Mouse (Mus musculus) neural tube, embryonic 13.5 days (tissue): ENCODE measurements around the gene Synpo2. TPM values are rescaled to one million over a fixed set of nuclear protein-coding genes. Genes with fewer than 3 reads are reported as not detected.

Experiments used
- ATAC-seq: fragments of 200-750 bp; cut with Nextera tagmentation; 2 replicates; pipeline ENCODE4 v1.8.0; 2017; ENCODE audit warnings: low read depth, mild to moderate bottlenecking, moderate TSS enrichment, moderate library complexity
- H3K27ac ChIP-seq: fragments of 300-500 bp; sonication (generic); replicated peaks from 2 replicates; pipeline ENCODE4 v1.5.1; 2015; ENCODE audit warnings: moderate library complexity, mild to moderate bottlenecking, inconsistent platforms
- H3K27me3 ChIP-seq: fragments of 300-500 bp; sonication (generic); 2 replicates; pipeline ENCODE4 v1.6.1; 2015; ENCODE audit warnings: mild to moderate bottlenecking, inconsistent platforms
- H3K36me3 ChIP-seq: fragments of 300-500 bp; sonication (generic); 2 replicates; pipeline ENCODE4 v1.6.1; 2015; ENCODE audit warnings: mild to moderate bottlenecking, inconsistent platforms
- H3K4me1 ChIP-seq: fragments of 300-500 bp; sonication (generic); replicated peaks from 2 replicates; pipeline ENCODE4 v1.6.1; 2015; ENCODE audit warnings: inconsistent platforms
- H3K4me2 ChIP-seq: fragments of 300-500 bp; sonication (generic); 2 replicates; pipeline ENCODE4 v1.6.1; 2015; ENCODE audit warnings: inconsistent platforms, mild to moderate bottlenecking, moderate library complexity
- H3K4me3 ChIP-seq: fragments of 300-500 bp; sonication (generic); 2 replicates; pipeline ENCODE4 v1.5.1; 2015; ENCODE audit warnings: mild to moderate bottlenecking, inconsistent platforms
- H3K9ac ChIP-seq: fragments of 300-500 bp; sonication (generic); 2 replicates; pipeline ENCODE4 v1.6.1; 2015; ENCODE audit warnings: moderate library complexity, mild to moderate bottlenecking, inconsistent platforms
- H3K9me3 ChIP-seq: fragments of 300-500 bp; sonication (generic); 2 replicates; pipeline ENCODE4 v1.6.1; 2016; ENCODE audit warnings: inconsistent platforms
- WGBS: fragments of 180-500 bp; shearing (Covaris S2); methylation state at CpG from one replicate; pipeline ENCODE4 v1.1.7; 2015; 5-methylcytosine and 5-hydroxymethylcytosine counted together
- polyA plus RNA-seq: library from polyadenylated mRNA; unstranded; fragments of >200 nt; fragmentation: Nextera tagmentation; extraction: Ambion mirVana; gene quantifications from 2 replicates; pipeline ENCODE4 v1.2.1, GENCODE M21; 2015

The Synpo2 gene
- polyA plus RNA-seq, 1 experiment from 2014 or later = 2.0 TPM

- Histone ChIP-seq H3K27ac (no peak overlapping the region), H3K9me3 (no peaks in the 10 kb centered on the region), H3K4me1 (peaks cover 18% of the 10 kb centered on the region), H3K4me3 (no peak overlapping the region), H3K36me3 (no peaks in the 10 kb centered on the region), H3K9ac (no peak overlapping the region), H3K27me3 (0 out of 2 replicates have a peak, but pooled peaks cover 2% of the 10 kb centered on the region), H3K4me2 (no peak overlapping the region)
- no peak for ATAC-seq
- WGBS = 22% methylated on average over 4 of the region's 4 CpGs
Observed at GRCm38 (mm10) chr3:123160792-123161191, 75.2 kb downstream of the Synpo2 start.

GRCm38 (mm10) chr3:123159139-123159824 is 76.7 kb downstream of the Synpo2 start:
- no peaks in the 10 kb centered on the region for H3K36me3 ChIP-seq
- no peak overlapping the region for H3K27ac ChIP-seq
- peaks cover 18% of the 10 kb centered on the region for H3K4me1 ChIP-seq
- H3K27me3 ChIP-seq = no peaks in the 10 kb centered on the region
- no peak overlapping the region for H3K9ac ChIP-seq
- no peaks in the 10 kb centered on the region for H3K9me3 ChIP-seq
- ATAC-seq = 0 out of 2 replicates have a peak, but pooled peaks have one; percentile 68
- H3K4me3 ChIP-seq = no peak overlapping the region
- 28% methylated on average over 9 of the region's 9 CpGs for WGBS
- H3K4me2 ChIP-seq = no peak overlapping the region

- 36% methylated on average over 6 of the region's 6 CpGs for WGBS
- Histone ChIP-seq H3K9ac (no peak overlapping the region), H3K4me1 (peaks cover 16% of the 10 kb centered on the region), H3K36me3 (no peaks in the 10 kb centered on the region), H3K27ac (no peak overlapping the region), H3K4me2 (no peak overlapping the region), H3K27me3 (no peaks in the 10 kb centered on the region), H3K9me3 (no peaks in the 10 kb centered on the region), H3K4me3 (no peak overlapping the region)
- ATAC-seq = no peak
Observed at GRCm38 (mm10) chr3:123158579-123158978, 77.4 kb downstream of the Synpo2 start.

DNA sequence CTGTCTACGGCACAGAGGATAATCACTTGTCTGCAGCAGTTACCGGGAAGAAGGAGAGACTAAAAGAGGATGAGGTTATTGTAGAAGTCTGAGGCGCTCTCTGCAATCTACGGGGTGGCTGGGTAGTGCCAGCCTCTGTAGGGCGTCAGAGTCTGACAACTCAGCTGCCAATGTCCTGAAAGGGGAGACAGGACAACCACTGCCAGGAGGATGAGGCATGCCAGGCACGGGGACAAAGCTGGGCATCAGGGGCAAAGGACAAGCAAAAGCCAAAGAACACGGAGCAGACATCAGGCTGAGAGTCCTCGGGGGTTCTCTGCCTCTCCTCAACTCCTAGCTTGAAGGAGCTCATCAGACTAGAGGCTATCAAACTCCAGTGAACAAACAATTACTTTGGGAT is 82.6 kb downstream of the Synpo2 start:
- H3K27ac ChIP-seq = no peak overlapping the region
- H3K27me3 ChIP-seq = no peaks in the 10 kb centered on the region
- H3K9ac ChIP-seq = no peak overlapping the region
- H3K4me2 ChIP-seq = no peak overlapping the region
- WGBS = 88% methylated on average over 8 of the region's 8 CpGs
- no peaks in the 10 kb centered on the region for H3K36me3 ChIP-seq
- H3K9me3 ChIP-seq = no peaks in the 10 kb centered on the region
- no peak overlapping the region for H3K4me3 ChIP-seq
- ATAC-seq = no peak
- no peaks in the 10 kb centered on the region for H3K4me1 ChIP-seq

GRCm38 (mm10) chr3:123152911-123153310 is 83.0 kb downstream of the Synpo2 start:
- no peak overlapping the region for H3K4me2 ChIP-seq
- H3K36me3 ChIP-seq = no peaks in the 10 kb centered on the region
- H3K4me1 ChIP-seq = no peaks in the 10 kb centered on the region
- H3K27me3 ChIP-seq = no peaks in the 10 kb centered on the region
- 92% methylated on average over 5 of the region's 5 CpGs for WGBS
- H3K9me3 ChIP-seq = no peaks in the 10 kb centered on the region
- H3K9ac ChIP-seq = no peak overlapping the region
- no peak overlapping the region for H3K4me3 ChIP-seq
- H3K27ac ChIP-seq = no peak overlapping the region
- no peak for ATAC-seq

DNA sequence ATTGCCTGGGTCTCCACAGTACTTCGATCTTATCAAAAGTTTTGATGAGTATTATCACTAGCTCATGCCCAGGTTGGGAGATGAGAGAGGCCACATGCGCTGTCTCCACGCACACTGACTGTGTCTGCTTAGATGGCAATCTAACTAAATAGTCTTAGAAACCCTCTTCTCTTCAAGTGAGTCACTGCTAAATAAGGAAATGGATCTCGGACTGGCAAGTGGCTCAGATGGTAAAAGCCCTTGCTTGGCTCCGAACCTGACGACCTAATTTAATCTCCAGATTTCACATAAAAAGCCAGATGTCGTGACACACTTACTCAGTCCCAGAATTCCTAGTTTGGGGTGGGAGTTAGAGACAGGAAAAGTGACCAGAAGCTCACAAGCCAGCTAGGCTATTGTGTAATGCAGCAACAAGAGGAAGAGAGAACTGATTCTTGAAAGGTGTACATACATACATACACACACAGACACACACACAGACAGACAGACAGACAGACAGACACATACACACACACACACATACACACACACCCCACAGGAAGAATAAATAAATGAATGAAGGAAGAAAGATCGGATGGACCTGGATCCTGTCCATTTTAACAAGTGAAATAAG is 85.3 kb downstream of the Synpo2 start:
- 87% methylated on average over 8 of the region's 8 CpGs for WGBS
- no peak overlapping the region for H3K4me3 ChIP-seq
- no peaks in the 10 kb centered on the region for H3K4me1 ChIP-seq
- H3K27ac ChIP-seq = no peak overlapping the region
- no peaks in the 10 kb centered on the region for H3K27me3 ChIP-seq
- no peak for ATAC-seq
- H3K4me2 ChIP-seq = no peak overlapping the region
- H3K36me3 ChIP-seq = no peaks in the 10 kb centered on the region
- H3K9me3 ChIP-seq = no peaks in the 10 kb centered on the region
- no peak overlapping the region for H3K9ac ChIP-seq

DNA sequence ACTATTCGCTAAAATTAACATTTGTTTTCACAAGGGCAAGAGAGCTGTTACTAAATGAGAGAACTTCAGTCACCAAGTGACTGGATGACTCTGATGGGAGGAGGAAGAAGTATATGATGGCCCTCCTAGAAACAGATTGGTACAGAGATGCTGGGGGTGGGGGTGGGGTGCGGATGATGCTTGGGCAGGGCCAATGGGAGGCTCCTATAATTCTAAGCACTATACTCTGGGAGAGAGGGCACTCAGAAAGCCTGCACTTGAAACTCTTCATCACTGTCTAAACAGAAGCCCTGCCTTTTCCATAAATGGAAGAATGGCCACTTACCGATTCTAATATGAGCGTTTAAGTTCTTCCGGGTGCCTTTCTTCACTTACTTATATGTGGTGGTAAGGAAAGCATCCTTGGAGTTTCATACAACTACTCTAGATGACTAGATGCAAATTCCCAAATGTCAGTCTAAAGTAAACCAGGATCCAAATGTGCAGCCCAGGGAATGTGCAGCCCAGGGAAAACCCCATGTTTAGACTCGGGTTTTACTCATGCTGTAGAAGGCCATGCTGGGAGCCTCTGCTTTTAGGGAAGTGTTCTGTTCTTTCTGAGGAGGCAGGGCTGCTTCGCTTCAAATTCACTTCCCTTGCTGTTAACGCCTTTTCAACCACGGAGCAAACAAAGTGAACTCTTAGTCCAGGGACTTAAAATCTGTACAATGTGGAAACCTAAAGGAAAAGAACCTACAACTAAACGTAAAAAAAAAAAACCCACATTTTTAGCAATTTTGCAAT is 86.4 kb downstream of the Synpo2 start:
- Histone ChIP-seq H3K27me3 (no peaks in the 10 kb centered on the region), H3K4me3 (no peak overlapping the region), H3K27ac (no peak overlapping the region), H3K4me1 (no peaks in the 10 kb centered on the region), H3K36me3 (no peaks in the 10 kb centered on the region), H3K4me2 (no peak overlapping the region), H3K9ac (no peak overlapping the region), H3K9me3 (no peaks in the 10 kb centered on the region)
- 83% methylated on average over 10 of the region's 10 CpGs for WGBS
- ATAC-seq = no peak

DNA sequence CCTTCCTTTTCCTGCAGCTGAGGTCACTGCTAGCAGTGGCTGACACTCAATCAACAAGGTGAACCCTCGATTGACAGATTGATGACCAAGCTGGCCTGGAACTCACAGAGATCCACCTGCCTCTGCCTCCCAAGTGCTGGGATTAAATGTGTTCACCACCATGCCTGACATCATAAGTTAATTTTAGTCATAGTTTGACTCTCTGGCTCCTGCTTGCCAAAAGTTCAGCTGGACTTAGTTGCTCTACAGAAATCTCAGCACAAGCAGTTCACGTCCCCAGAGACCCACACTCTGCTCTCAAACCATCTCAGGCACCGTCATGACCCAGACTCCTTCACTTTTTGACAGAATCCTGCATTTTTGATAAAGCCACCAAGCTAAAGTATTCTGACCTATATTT is 87.3 kb downstream of the Synpo2 start:
- WGBS = 89% methylated on average over 3 of the region's 3 CpGs
- no peaks in the 10 kb centered on the region for H3K27me3 ChIP-seq
- H3K4me2 ChIP-seq = no peak overlapping the region
- H3K4me3 ChIP-seq = no peak overlapping the region
- no peaks in the 10 kb centered on the region for H3K36me3 ChIP-seq
- no peak overlapping the region for H3K27ac ChIP-seq
- no peaks in the 10 kb centered on the region for H3K4me1 ChIP-seq
- H3K9me3 ChIP-seq = no peaks in the 10 kb centered on the region
- no peak for ATAC-seq
- H3K9ac ChIP-seq = no peak overlapping the region

DNA sequence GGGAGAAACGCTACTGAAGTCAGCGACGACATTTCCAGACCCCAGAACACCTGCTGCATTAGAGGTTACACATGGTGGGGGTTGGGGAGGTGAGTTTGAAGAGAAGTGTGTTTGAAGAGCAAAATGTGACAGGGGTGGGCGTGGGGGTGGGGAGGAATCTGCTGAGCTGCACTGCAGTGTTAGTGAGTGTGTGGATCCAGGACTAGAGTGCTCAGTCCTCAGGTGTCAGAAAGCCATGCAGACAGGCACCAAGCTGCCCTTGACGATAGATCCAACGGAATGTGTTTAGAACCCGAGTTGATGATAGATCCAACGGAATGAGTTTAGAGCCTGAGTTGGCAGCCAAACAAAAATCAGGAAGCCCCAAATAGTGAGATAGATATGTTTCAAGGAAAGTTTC is 89.4 kb downstream of the Synpo2 start:
- WGBS = 88% methylated on average over 8 of the region's 8 CpGs
- no peaks in the 10 kb centered on the region for H3K27me3 ChIP-seq

DNA sequence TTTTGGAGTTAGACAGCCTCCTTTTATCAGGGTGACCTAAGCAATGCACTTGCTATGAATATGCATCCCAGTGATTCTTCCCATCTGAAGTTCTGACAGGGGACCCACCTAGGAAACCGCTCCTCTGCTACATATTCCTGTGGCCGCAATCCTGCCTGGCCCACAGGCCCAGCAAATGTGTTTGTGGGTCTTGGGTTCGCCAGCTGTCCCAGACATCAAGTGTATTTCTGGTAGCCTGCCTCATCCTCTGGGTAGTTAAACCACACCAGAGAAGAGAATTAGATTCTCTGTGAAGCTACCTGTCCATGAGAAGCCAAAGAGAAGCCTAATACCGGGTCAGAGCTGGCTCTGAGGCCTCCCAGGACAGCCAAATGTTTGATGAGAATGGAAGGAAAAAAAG is 90.0 kb downstream of the Synpo2 start:
- no peaks in the 10 kb centered on the region for H3K9me3 ChIP-seq
- no peak for ATAC-seq
- H3K36me3 ChIP-seq = no peaks in the 10 kb centered on the region
- H3K4me2 ChIP-seq = no peak overlapping the region
- H3K4me3 ChIP-seq = no peak overlapping the region
- H3K4me1 ChIP-seq = no peaks in the 10 kb centered on the region
- no peak overlapping the region for H3K27ac ChIP-seq
- H3K9ac ChIP-seq = no peak overlapping the region
- WGBS = 85% methylated on average over 4 of the region's 4 CpGs
- no peaks in the 10 kb centered on the region for H3K27me3 ChIP-seq

More for the DNA sequence above, 89.4 kb downstream of the Synpo2 start:
- no peaks in the 10 kb centered on the region for H3K4me1 ChIP-seq
- H3K27ac ChIP-seq = no peak overlapping the region
- H3K4me2 ChIP-seq = no peak overlapping the region
- no peak overlapping the region for H3K4me3 ChIP-seq
- ATAC-seq = no peak
- no peak overlapping the region for H3K9ac ChIP-seq
- no peaks in the 10 kb centered on the region for H3K9me3 ChIP-seq
- H3K36me3 ChIP-seq = no peaks in the 10 kb centered on the region

GRCm38 (mm10) chr3:123143412-123143811 is 92.5 kb downstream of the Synpo2 start:
- ATAC-seq = no peak
- 86% methylated on average over 6 of the region's 6 CpGs for WGBS
- Histone ChIP-seq H3K27me3 (no peaks in the 10 kb centered on the region), H3K9me3 (no peaks in the 10 kb centered on the region), H3K27ac (no peak overlapping the region), H3K4me1 (no peaks in the 10 kb centered on the region), H3K4me3 (no peak overlapping the region), H3K36me3 (no peaks in the 10 kb centered on the region), H3K4me2 (no peak overlapping the region), H3K9ac (no peak overlapping the region)

- Histone ChIP-seq H3K9me3 (no peaks in the 10 kb centered on the region), H3K36me3 (no peaks in the 10 kb centered on the region), H3K27me3 (no peaks in the 10 kb centered on the region), H3K9ac (no peak overlapping the region), H3K4me2 (no peak overlapping the region), H3K4me1 (no peaks in the 10 kb centered on the region), H3K27ac (no peak overlapping the region), H3K4me3 (no peak overlapping the region)
- 81% methylated on average over 3 of the region's 3 CpGs for WGBS
- no peak for ATAC-seq
Observed at GRCm38 (mm10) chr3:123142298-123142697, 93.7 kb downstream of the Synpo2 start.
